Mouse (Mus musculus): ENCODE results near the gene Dglucy.

Dglucy gene

DNA sequence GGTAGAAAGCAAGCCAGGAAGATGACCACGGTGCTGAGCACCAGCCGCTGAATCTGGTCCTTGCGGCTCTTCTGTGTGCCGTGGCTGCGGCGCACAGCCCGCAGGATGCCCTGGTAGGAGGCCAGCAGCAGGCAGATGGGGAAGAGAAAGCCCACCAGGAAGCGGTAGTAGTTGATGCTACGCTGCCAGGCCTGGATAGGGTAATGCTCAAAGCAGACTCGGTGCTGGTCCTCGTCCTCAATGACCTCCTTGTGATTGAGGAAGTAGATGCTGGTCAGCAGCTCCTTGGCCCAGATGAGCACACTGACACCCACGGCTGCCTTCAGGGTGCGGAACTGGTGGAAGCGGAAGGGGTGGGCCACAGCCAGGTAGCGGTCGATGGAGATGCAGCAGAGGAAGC, 99.7 kb downstream of the Dglucy start:
- no peak for DNase-seq (ENCODE audit: low spot score in 2 of 2)

DNA sequence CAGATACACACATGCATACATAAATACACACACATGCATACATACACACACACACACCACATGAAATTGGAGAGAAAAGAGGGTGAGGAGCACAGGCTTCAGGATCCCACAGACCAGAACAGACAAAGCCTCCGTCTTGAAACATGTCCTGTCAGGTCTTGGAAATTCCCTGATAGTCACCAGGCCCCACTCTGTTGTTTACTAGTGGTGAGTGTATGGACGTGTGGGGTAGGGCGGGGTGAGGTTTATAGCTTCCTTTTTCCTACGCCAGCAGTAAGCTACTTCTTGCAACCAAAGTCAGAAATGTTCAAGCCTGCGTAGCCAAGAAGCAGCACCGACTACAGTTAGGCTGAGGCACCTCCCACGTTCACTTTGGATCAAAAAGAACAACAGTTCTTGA, 104.3 kb downstream of the Dglucy start:
- no peak for DNase-seq (ENCODE audit: low spot score in 2 of 2)

DNA sequence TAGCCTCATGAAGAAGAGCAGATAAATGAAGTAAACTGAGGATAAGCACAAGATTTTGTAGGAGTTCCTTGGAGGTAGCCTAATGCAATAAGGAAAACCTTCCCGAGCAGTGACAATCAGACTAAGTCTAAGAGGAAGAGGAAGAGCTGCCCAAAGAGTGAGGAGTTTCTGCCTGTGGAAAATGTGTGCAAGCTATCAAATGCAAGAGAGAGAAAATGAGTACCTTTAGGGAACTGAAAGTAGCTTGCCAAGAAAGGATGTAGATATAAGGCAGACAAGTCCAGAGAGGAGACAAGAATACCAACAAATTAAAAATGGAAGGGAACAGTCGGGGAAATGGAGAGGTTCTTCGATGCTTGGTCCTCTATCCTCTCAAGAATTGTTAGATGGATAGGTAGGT, 106.7 kb downstream of the Dglucy start:
- no peak for DNase-seq (ENCODE audit: low spot score in 2 of 2)

DNA sequence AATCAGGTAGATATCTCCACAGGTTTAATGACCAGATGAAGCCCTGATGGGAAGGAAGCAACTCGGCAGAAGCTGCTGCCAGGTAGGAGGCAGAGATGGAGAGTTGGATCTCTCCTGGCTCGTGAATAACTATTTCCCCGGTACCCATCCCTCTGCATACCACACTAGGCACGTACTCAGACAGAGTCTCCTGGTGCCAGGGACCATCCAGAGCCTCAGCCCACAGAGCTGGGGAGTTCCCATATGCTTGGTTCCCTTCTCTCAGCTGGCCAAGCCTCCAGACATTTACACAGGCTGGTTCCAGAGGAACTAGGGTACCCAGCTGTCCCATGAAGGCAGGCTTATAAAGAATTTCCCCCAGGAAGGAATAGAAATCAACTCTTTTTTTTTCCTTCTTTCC, 108.0 kb downstream of the Dglucy start:
- no peak for DNase-seq (ENCODE audit: low spot score in 2 of 2)

DNA sequence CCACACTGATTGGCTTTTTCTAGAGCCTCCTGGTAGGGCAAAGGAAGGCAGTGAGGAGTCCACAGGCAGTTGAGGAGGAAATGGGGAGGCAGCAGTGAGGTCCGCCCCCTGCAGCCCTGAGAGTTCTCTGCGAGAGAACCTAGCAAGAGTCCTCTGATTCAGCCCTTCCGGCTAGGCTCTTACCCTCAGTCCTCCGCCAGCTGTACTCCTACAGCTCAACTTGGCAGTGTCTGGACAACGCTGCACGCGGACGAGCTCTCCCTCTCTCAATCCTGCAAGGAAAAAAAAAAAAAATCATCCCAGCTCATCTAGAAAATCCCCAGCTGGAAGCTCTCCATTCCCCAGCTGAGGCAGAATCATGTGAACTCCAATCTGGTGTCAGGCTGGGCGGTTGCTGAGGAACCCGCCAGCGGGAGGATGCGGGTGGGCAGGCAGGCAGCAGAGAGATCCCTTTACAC, 109.0 kb downstream of the Dglucy start:
- no peak for DNase-seq (ENCODE audit: low spot score in 2 of 2)

DNA sequence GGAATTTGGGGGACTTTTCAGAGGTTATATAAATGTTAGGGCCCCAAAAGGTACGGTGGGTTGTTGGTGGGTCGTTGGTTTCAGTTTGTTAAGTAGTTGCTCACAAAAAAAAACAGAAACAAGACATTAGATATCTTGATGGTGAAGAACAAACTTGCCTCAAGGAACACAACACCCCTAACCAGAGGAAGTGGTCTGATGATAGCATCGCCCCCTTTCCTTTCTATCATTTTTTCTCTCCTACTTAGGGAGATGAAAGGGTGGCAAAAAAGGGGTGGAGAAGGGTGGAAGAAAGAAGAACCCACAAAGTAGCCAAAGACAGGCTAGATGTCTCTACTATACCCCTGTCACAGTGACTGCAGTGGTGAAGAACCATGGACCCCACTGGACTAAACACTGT, 111.7 kb downstream of the Dglucy start:
- no peak for DNase-seq (ENCODE audit: low spot score in 2 of 2)

DNA sequence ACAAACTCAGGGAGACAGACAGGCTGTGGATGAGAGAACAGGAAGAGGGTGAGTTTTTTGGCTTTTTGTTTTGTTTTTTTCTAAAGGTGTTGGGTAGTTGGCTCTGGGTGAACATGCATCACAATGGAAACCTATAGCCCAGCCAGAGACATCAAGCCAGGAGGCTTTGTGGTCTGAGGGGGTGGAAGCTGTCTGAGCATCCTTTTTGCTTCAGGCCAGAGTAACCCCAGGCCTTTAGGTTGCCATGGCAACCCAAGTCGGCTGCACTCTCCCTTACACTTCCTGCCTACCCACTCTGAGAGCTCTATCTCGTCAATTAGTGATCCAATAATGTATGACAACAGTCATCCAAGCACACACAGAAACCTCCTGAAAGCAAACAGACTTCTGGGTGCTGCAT, 116.6 kb downstream of the Dglucy start:
- no peak for DNase-seq (ENCODE audit: low spot score in 2 of 2)

DNA sequence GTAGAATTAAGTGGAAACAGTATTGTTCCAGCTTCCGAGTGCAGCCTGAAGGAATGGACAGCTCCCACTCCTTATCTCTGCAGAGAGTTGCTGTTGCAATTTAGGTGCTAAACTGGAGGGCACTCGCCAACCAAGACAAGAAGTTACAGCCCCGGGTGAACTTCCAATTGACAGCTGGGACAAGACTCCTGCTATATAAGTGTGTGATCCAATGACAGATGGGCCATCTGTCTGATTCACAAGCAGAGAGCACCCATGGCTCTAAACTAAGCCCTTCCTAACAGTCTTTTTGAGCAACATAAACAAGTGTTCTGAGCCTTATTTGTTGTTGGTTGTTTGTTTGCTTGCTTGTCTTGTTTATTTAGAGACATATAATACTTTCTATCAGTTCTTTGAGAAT, 117.8 kb downstream of the Dglucy start:
- no peak for DNase-seq (ENCODE audit: low spot score in 2 of 2)

DNA sequence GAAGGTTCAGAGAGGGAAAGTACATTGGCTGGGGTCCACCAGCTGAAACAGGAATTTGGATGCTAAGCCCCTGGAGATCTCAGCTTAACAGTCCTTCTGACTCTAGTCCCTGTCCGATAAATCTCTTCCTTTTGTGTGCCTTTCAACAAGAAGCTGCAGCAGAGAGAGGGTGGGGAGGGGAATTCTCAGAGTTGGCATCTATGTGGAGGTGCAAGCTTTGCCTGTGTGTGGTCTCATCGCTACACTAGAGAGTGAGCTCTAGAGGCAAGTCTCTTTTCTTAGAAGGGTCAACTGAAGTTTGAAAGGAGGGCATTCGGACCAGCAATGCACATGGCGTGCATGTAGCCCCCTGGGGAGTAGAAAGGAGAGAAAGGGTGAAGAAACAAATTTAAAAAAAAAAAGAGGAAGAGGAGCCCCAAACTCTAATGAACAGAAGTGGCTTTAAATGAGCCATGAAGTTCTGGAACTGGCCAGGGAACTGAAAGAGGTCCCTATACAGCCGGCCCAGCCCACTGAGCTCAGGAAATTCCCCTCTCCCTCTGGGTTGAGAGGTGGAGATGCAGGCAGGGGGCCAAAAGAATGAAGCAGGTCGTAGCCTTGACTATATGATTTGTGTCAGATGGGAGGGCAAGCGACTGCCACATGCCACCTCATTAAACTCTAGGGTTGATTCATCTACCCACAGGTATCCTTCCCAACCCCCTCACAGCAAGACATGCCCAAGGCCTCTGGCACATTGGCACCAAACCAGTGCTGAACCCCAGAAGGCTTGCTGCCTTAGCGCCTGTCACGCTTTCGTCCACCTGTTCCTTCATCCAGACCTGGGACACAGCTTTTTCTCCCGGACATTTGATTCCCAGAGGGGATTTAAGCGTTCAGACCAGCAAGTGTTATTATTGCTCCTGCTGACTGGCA, 119.1 kb downstream of the Dglucy start:
- no peak for DNase-seq (ENCODE audit: low spot score in 2 of 2)

DNA sequence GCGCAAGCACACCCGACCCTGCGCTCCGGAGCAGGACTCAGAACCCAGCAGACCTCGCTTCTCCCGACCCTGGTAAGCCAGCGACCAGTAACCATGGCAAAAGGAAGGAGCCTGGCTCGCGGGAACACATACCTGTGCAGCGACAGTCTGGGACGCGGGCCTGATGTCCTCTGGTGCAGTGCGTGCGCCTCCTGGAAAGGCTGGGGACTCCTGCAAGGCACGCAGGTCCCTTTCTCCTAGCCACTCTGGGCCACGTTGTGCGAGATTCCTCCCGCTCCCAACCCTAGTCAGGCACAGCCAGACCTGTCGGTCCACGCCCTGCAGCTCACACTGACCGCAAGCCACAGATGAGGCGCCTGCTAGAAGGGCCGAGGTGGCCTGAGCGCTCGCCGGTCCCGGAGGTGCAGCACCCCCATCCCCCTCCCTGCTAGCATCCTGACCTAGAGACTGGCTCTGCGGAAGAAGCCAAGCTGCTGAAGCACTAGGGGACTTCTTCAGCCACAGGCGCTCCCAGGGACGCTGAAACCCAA, 120.3 kb downstream of the Dglucy start:
- DNase-seq (ENCODE audit: low spot score in 2 of 2): no peak

DNA sequence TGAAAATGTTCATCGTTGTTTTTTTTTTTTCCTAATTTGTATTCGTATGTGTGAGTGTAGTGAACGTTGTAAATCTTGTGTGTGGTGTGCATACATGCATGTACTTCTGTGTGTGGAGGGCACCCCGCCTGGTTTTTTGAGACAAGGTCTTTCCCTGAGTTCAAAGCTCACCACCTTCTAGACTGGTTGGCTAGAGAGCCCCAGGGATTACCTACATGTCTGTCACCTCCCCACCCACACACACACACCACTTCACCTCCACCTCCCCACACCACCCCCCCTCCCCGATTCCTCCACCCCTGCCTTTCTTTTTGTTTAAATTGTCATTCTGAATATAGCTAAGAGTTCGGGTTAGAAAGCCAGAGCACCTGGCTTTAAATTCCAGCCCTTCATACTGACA, 122.0 kb downstream of the Dglucy start:
- DNase-seq (ENCODE audit: low spot score in 2 of 2): no peak

DNA sequence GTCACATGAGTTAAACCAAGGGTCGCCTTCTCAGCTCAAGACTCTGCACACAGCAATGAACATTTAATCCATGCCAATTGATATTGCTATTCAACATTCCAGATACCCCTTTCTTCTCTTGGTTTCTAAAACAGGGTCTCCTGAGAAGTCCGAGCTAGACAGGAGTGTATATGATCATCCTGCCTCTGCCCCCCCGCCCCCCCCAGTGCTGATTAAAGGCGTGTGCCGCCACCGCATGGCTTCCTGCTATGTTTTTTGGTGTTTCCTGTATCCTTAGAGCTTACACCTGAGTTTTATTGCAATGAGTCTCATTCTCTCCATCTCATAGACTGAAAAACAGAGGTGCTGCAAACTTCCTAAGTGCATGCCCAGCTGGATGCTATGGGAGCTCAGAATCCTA, 122.5 kb downstream of the Dglucy start:
- no peak for DNase-seq (ENCODE audit: low spot score in 2 of 2)

DNA sequence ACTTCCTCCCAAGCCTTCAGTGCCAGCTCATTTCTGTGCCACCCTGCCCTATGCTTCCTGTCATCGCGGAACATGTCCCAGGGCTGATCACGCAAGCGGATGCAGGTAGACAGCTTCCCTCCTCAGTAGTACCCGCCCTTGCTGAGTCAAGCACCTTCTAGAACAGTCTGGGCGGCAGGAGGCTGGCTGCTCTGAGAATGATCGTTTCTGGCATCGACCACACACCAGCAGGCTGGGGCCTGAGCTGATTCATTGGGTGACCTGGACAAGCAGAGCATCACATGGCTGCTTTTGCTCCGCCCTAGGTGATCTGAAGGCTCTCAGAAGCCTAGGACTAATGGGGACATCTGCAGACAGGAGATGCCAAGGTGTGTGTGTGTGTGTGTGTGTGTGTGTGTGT, 124.9 kb downstream of the Dglucy start:
- peak in 1 of 2 experiments; percentile 40 for DNase-seq (ENCODE audit: low spot score in 2 of 2)

DNA sequence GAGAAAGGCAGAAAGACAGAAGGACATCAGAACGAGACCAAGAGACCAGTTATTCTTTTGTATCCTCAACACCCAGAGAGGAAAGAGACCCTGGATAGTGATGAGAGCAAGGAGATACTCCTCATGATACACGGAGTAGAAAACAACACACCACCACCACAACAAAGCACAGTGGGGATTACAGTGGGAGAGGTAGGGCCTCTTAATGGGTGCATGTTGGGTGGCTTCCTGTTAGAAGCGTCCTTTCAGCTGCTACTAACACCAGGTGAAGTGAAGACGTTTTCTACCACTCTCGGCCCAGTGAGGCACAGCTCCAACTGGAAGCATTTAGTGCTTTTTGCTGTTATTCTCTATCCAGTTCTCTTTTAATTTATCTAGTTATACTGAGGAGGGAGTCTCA, 128.0 kb downstream of the Dglucy start:
- DNase-seq (ENCODE audit: low spot score in 2 of 2): no peak

DNA sequence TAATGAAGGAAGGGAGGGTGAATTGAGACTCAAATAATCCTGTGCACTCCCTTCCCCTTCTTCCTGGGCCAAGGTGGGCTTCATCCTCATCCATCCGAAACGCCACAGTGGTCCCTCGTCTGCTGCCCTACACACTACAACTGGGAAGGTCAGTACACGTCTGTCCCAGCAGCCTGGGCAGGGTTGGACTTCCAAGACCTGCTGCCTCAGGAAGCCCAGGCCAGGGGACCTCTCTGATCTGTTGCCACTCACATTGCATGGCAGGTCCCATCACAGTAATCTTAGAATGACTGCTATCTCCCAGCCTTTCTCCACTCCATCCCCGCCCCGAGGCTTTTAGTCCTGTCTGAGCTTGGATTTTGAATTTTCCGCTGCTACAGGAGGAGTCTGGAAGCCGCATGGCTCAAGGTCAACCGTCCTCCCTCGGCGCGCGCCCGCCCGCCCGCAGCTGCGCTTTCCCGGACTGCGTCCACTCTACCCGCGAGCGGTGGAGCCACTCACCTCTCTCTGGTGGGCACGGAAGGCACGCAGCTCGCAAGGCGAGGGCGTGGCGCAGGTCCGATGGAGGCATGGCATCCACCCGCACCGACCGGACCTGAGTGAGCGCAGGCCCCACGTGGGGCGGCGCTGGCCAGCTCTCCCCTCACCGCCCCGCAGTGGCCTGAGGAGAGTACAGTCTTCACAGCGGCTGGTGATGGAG, 128.9 kb downstream of the Dglucy start, which contains the start of gene Gpr68:
Gene Gpr68 (minus strand): TSS at position 601 of the 700 bp plus-strand sequence.
- no peak for DNase-seq (ENCODE audit: low spot score in 2 of 2)

DNA sequence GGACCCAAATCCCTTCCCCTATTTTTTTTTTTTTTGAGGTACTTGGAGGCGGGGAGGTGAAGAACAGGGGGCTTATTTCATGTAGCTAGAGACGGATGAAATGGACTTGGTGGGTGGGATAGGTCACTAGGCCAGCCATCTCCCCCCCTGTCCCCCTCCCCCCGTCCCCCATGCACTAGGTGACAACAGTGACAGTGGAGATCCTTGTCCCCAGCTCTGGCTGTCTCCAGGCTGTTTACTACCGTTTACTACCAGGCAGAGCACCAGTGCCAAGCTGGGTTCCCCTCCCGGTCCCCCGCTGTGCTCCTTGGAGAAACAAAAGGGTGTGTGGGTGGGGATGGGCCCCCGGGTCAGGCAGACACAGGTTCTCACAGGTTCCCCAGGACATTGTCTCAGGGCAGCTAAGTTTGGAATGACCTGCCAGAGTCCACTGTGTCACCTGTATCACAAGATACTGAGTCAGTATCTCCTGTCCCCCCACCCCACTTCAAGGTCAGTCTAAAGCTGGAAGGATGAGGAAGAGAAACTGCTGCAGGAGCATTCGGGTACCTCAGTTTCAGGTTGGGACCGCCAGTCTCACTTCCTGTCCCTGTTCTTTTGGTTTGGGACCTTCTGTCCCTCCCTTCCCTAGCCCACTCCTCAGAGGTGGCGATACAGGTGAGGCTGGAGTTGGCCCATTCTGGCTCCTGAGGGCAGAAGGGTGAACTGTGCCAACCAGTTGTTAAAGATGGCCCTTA, 129.6 kb downstream of the Dglucy start:
- no peak for DNase-seq (ENCODE audit: low spot score in 2 of 2)

DNA sequence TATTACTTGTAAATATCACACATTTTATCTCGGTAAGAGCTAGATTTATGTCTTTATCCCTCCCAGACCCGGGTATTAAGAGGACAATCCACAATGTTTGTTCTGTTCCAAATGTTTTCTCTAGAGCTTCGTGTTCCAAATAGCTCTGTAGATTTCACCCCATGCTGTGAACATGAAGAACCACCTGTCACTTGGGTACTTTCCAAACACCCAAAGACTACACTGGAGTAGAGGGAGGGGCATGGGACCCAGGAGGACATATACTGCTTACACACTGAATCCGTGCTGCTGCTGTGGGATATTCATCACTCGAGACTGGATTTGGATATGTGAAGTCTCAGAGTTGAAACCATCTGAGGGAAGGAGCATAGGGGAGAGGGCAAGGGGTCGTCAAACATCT, 130.9 kb downstream of the Dglucy start:
- no peak for DNase-seq (ENCODE audit: low spot score in 2 of 2)

DNA sequence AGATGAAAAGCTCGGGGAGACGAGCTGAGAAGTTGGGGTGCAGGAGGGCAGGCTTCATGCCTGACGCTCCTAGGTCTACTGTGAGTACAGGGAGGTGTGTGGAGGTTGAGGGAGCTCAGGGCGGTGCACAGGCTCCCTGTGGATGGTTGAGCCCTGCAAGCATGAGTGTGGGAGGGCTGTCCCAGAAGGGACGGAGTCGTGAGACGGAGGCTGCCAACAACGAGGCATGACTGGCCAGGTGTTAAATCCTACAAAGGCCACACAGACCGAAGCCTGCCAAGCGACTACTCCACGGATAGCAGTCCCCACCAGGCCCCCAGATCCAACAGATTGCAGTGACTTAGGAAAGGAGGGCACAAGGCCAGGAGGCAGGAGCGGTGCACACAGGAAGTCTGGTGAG, 131.9 kb downstream of the Dglucy start:
- DNase-seq (ENCODE audit: low spot score in 2 of 2): no peak

DNA sequence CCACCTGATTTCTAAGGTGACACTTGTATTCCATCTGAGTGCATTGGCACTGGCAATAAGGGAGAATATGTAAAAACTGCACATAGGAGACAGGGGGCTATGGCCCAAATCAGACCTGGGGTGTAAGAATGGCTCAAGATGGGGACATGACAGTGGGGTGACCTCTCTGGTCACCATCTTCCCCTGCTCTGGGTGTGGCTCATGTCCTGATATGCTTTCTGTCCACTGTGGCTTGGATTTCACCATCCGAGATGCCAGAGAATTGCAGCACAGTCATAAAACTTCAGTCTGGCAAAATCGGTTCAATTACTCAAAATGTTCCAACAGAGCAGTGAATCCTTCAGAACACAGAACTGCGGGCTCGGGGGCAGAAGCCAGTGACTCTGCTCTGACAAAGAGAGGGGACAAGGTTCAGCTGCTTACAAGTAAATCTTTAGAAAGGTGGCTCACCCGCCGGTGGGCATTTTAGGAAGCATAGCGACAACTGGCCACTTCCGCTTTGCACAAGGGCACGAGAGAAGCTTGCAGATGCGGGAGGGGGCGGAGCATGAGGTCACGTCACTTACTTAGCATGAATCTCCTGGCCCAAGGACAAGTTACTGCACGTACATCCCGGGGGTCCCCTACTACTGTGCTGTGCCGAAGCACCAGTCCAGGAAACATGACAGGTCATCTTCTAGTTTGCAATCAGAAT, 145.9 kb downstream of the Dglucy start:
- peak in 1 of 2 experiments; percentile 37 for DNase-seq (ENCODE audit: low spot score in 2 of 2)

DNA sequence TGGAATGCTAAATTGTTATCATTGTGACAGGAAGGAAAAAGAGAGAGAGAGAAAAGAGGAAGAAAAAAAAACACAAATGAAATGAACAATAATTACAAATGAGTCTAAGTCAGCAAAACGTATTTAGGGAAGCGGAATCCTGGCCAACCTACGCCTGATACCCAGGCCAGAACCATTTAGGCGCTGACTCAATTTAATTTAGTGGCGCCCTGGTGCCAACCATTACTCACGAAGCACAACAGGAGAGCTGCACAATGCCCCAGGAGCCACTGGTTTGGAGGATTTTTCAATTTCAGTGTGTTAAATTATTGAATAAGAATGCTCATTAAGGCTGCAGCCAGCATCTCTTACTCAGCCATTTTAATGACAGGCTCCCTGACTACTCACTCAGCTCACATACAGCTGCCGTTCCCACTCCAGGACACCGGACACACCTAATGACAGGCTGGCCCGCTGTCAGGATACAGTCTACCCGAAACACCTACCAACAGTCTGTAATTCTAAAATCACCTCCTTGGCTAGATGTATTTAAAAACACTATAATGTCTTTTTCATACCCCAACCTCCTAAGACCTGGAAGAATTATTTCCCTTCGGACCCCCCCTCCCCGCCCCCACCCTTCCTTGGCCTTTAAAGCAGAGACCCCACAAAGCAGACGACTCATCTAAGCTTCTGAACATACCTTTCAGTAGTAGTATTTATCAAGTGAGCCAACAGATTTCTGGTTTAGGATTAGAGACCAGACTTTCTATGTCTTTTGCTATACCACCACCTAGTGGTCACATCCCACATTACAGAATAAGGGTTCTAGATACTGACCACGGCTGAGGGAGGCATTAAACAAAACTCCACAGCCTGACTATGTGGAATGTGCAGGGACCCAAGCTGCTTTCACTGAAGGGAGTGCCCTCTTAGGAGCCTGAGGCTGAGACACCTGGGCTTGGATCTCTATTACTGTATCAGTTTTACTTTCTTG, 147.1 kb downstream of the Dglucy start:
- peak; percentile 36 to 63 for DNase-seq (ENCODE audit: low spot score in 2 of 2)
